Mouse (Mus musculus) midbrain, postnatal 0 days (tissue): Measurements from ENCODE around the gene Lama1. TPM values are rescaled to one million over a fixed set of nuclear protein-coding genes. Genes with fewer than 3 reads are reported as not detected.

Source experiments
- ATAC-seq: fragments of 200-750 bp; cut with Nextera tagmentation; 2 replicates; pipeline ENCODE4 v1.8.0; 2017; ENCODE audit warnings: moderate number of reproducible peaks, mild to moderate bottlenecking, moderate TSS enrichment, moderate library complexity; ENCODE audit not compliant: low FRiP score
- DNase-seq: peaks from one replicate; pipeline ENCODE4 v3.0.0-alpha.2; 2015; ENCODE audit warnings: low spot score
- H3K27ac ChIP-seq: fragments of 300-500 bp; sonication (generic); 2 replicates; pipeline ENCODE4 v1.5.1; 2014; ENCODE audit warnings: low read depth, mild to moderate bottlenecking, low read length, mixed read lengths
- H3K27me3 ChIP-seq: fragments of 300-500 bp; sonication (generic); 2 replicates; pipeline ENCODE4 v1.6.1; 2014; ENCODE audit warnings: low read length, control low read depth, mixed read lengths; ENCODE audit not compliant: insufficient read depth
- H3K36me3 ChIP-seq: fragments of 300-500 bp; sonication (generic); 2 replicates; pipeline ENCODE4 v1.6.1; 2014; ENCODE audit warnings: low read length, control low read depth, mixed read lengths; ENCODE audit not compliant: insufficient read depth
- H3K4me1 ChIP-seq: fragments of 300-500 bp; sonication (generic); 2 replicates; pipeline ENCODE4 v1.6.1; 2014; ENCODE audit warnings: mild to moderate bottlenecking, control low read depth, antibody characterized with exemption, low read length, mixed read lengths; ENCODE audit not compliant: insufficient read depth
- H3K4me2 ChIP-seq: fragments of 300-500 bp; sonication (generic); 2 replicates; pipeline ENCODE4 v1.6.1; 2014; ENCODE audit warnings: low read depth, mild to moderate bottlenecking, low read length, mixed read lengths; ENCODE audit not compliant: poor library complexity, severe bottlenecking
- H3K4me3 ChIP-seq: fragments of 300-500 bp; sonication (generic); 2 replicates; pipeline ENCODE4 v1.5.1; 2014; ENCODE audit warnings: low read depth, mild to moderate bottlenecking, low read length, moderate library complexity
- H3K9ac ChIP-seq: fragments of 300-500 bp; sonication (generic); replicated peaks from 2 replicates; pipeline ENCODE4 v1.6.1; 2014; ENCODE audit warnings: mild to moderate bottlenecking, low read length, moderate library complexity, mixed read lengths; ENCODE audit not compliant: poor library complexity, severe bottlenecking
- H3K9me3 ChIP-seq: fragments of 300-500 bp; sonication (generic); 2 replicates; pipeline ENCODE4 v1.6.1; 2016; ENCODE audit warnings: low read length, control low read depth
- CTCF ChIP-seq: IDR thresholded peaks from 2 replicates; pipeline ENCODE4 v1.5.1; 2016; ENCODE audit warnings: antibody characterized with exemption, mild to moderate bottlenecking
- WGBS: fragments of 180-500 bp; shearing (Covaris S2); extraction: QIAGEN DNeasy Blood & Tissue Kit; methylation state at CpG from one replicate; pipeline ENCODE4 v1.1.7; 2014; 5-methylcytosine and 5-hydroxymethylcytosine counted together
- polyA plus RNA-seq: library from polyadenylated mRNA; unstranded; fragments of >200 nt; fragmentation: Nextera tagmentation; extraction: Ambion mirVana; gene quantifications from 2 replicates; pipeline ENCODE4 v1.2.1, GENCODE M21; 2015
- total RNA-seq: library from RNA; depleted of rRNA; stranded (reverse); fragments of >200 nt; gene quantifications from 2 replicates; pipeline ENCODE4 v1.2.3, GENCODE M21; 2014

Lama1 gene
- total and polyA plus RNA-seq, 2 experiments from 2014 or later = 3.8 to 19.0 TPM

- Histone ChIP-seq H3K27ac (no peak overlapping the region), H3K4me3 (no peak overlapping the region), H3K9me3 (no peaks in the 10 kb centered on the region), H3K36me3 (no peaks in the 10 kb centered on the region), H3K27me3 (no peaks in the 10 kb centered on the region), H3K9ac (no peak overlapping the region), H3K4me1 (no peaks in the 10 kb centered on the region), H3K4me2 (no peak overlapping the region)
- no peak for TF ChIP-seq CTCF
- DNase-seq = no peak
- ATAC-seq = 0 out of 2 replicates have a peak, but pooled peaks have one; percentile 41
- WGBS = 100% methylated on average over 1 of the region's 1 CpGs
These were observed 25.5 kb downstream of the Lama1 start for GRCm38 (mm10) chr17:67722578-67722977.

GRCm38 (mm10) chr17:67723175-67724067, 26.4 kb downstream of the Lama1 start:
- Histone ChIP-seq H3K36me3 (no peaks in the 10 kb centered on the region), H3K27me3 (no peaks in the 10 kb centered on the region), H3K4me1 (no peaks in the 10 kb centered on the region), H3K4me2 (no peak overlapping the region), H3K4me3 (no peak overlapping the region), H3K27ac (no peak overlapping the region), H3K9me3 (no peaks in the 10 kb centered on the region), H3K9ac (no peak overlapping the region)
- 79% methylated on average over 14 of the region's 14 CpGs for WGBS
- TF ChIP-seq CTCF = no peak
- no peak for ATAC-seq
- DNase-seq = peak; percentile 38

GRCm38 (mm10) chr17:67726601-67727000, 29.5 kb downstream of the Lama1 start:
- 89% methylated on average over 11 of the region's 11 CpGs for WGBS
- no peak overlapping the region for H3K27ac ChIP-seq
- no peaks in the 10 kb centered on the region for H3K36me3 ChIP-seq
- H3K4me2 ChIP-seq = no peak overlapping the region
- H3K27me3 ChIP-seq = no peaks in the 10 kb centered on the region
- no peak for TF ChIP-seq CTCF
- no peaks in the 10 kb centered on the region for H3K4me1 ChIP-seq
- ATAC-seq = no peak
- H3K4me3 ChIP-seq = no peak overlapping the region
- DNase-seq = no peak
- H3K9me3 ChIP-seq = no peaks in the 10 kb centered on the region
- no peak overlapping the region for H3K9ac ChIP-seq

- Histone ChIP-seq H3K9ac (no peak overlapping the region), H3K4me2 (no peak overlapping the region), H3K9me3 (no peaks in the 10 kb centered on the region), H3K36me3 (no peaks in the 10 kb centered on the region), H3K27ac (no peak overlapping the region), H3K4me1 (no peaks in the 10 kb centered on the region), H3K4me3 (no peak overlapping the region), H3K27me3 (no peaks in the 10 kb centered on the region)
- TF ChIP-seq CTCF = no peak
- 79% methylated on average over 7 of the region's 7 CpGs for WGBS
- ATAC-seq (no peak), DNase-seq (no peak)
These were observed 31.7 kb downstream of the Lama1 start for GRCm38 (mm10) chr17:67728751-67729150.

- WGBS = 81% methylated on average over 3 of the region's 3 CpGs
- H3K9ac ChIP-seq = no peak overlapping the region
- DNase-seq = no peak
- no peak overlapping the region for H3K4me2 ChIP-seq
- no peaks in the 10 kb centered on the region for H3K27me3 ChIP-seq
- no peaks in the 10 kb centered on the region for H3K9me3 ChIP-seq
- no peak overlapping the region for H3K4me3 ChIP-seq
- no peak overlapping the region for H3K27ac ChIP-seq
- H3K4me1 ChIP-seq = no peaks in the 10 kb centered on the region
- ATAC-seq = no peak
- TF ChIP-seq CTCF = no peak
- H3K36me3 ChIP-seq = no peaks in the 10 kb centered on the region
These were observed 34.0 kb downstream of the Lama1 start for GRCm38 (mm10) chr17:67731096-67731495.

GRCm38 (mm10) chr17:67731964-67732363, 34.9 kb downstream of the Lama1 start:
- WGBS = 87% methylated on average over 11 of the region's 11 CpGs
- DNase-seq (no peak), ATAC-seq (no peak)
- no peak overlapping the region for H3K27ac ChIP-seq
- no peak overlapping the region for H3K9ac ChIP-seq
- no peaks in the 10 kb centered on the region for H3K27me3 ChIP-seq
- H3K4me3 ChIP-seq = no peak overlapping the region
- H3K4me1 ChIP-seq = no peaks in the 10 kb centered on the region
- H3K4me2 ChIP-seq = no peak overlapping the region
- H3K9me3 ChIP-seq = no peaks in the 10 kb centered on the region
- no peaks in the 10 kb centered on the region for H3K36me3 ChIP-seq
- no peak for TF ChIP-seq CTCF
